Mouse (Mus musculus): ENCODE measurements around the gene 6030458C11Rik.

GRCm38 (mm10) chr15:12795909-12796470 lies 28.5 kb downstream of the 6030458C11Rik start:
- no peak for TF ChIP-seq CTCF (IDR thresholded peaks at IDR 0.05; ENCODE audit: low read depth)
- no peak for TF ChIP-seq EP300 (IDR thresholded peaks at IDR 0.05; ENCODE audit: low read depth)
